8 mouse cellular contexts compared by ENCODE assay signal in the genomic region with DNA sequence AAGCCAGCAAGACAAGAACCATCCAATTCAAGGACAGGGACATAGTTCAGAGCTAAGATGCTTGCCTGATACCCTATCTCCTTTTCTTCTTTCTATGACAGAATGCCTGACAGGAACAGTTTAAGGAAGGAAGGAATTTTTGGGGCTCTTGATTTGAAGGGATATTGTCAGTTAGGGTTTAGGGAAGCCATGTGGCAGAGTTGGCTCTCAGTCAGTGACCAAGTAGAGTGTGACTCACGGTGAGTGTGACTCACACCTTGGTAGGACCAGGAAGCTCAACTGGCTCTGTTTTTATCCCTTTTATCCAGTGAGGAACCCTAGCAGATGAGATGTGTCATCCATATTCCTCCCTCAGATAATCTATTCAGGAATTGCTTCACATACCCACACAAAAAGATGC.
A peak's percentile ranks its signal among the peaks of the same experiment; 100 is the strongest.
DNase-seq lines count a peak whose midpoint lies in the region; ATAC-seq lines count a peak whose summit lies in the region.

No protein-coding gene starts in this region.

- DNase-seq in cerebellum, postnatal 10 days, result no peak
- DNase-seq in layer of hippocampus, adult 9-11 months, result peak; percentile 8
- no peak for DNase-seq in layer of hippocampus, postnatal 14 days (ENCODE audit: low spot score in 2 of 2)
- peak; percentile 28 for DNase-seq in MN1 (ENCODE audit: low spot score)
- peak; percentile 45 for DNase-seq in fibroblast of lung, adult 2 months (ENCODE audit: low read depth)
- DNase-seq in spleen, adult 18-20 months, result no peak
- DNase-seq in heart, adult 11 months, result no peak

- ATAC-seq in cerebellum, adult (ENCODE audit: insufficient number of reproducible peaks, low FRiP score, low TSS enrichment), result peak; percentile 71

Comparison
In these comparisons a context has a peak if more than half of its experiments do, and no peak if none do; other contexts are left out.
1. DNase-seq: peak in layer of hippocampus, adult 9-11 months (single experiment), MN1 (single experiment) and fibroblast of lung, adult 2 months (single experiment); none in cerebellum, postnatal 10 days (0 of 2), layer of hippocampus, postnatal 14 days (0 of 2), spleen, adult 18-20 months (0 of 2) and heart, adult 11 months (single experiment).